In genomic region chr16:44331671-44331994, GRCm38 (mm10) we compare ENCODE assay signal across 8 mouse cellular contexts. TPM values are rescaled to one million over a fixed set of nuclear protein-coding genes. Genes with fewer than 3 reads are reported as not detected.
DNase-seq lines count a peak whose midpoint lies in the region; ATAC-seq and TF ChIP-seq lines count a peak whose summit lies in the region.

No protein-coding gene starts in this region.

- ATAC-seq in kidney, postnatal 0 days (replicated peaks; ENCODE audit: low FRiP score, low read depth): no peak
- ATAC-seq in hindbrain, embryonic 11.5 days (ENCODE audit: low FRiP score): peak; percentile 43; the same call in 1 of the 2 replicates
- no peak; the same call in 1 of the 2 replicates for ATAC-seq in midbrain, embryonic 12.5 days (ENCODE audit: low FRiP score, low read depth)

- 16% methylated on average over 6 of the region's 6 CpGs for WGBS in kidney, postnatal 0 days
- WGBS in embryonic facial prominence, embryonic 10.5 days: 11% methylated on average over 6 of the region's 6 CpGs
- WGBS in hindbrain, embryonic 11.5 days: 11% methylated on average over 6 of the region's 6 CpGs
- 14% methylated on average over 6 of the region's 6 CpGs for WGBS in midbrain, embryonic 12.5 days

- H3K4me2 ChIP-seq in kidney, postnatal 0 days (ENCODE audit: low read length): peak overlapping the region; percentile 100
- H3K4me2 ChIP-seq in hindbrain, embryonic 11.5 days (replicated peaks; ENCODE audit: low read depth, low read length): peak overlapping the region; percentile 93
- peak overlapping the region; percentile 99 for H3K4me2 ChIP-seq in midbrain, embryonic 12.5 days (replicated peaks)

- peaks cover 8% of the 10 kb centered on the region for H3K4me1 ChIP-seq in kidney, postnatal 0 days (replicated peaks; ENCODE audit: insufficient read depth, low read length)
- peaks cover 21% of the 10 kb centered on the region for H3K4me1 ChIP-seq in embryonic facial prominence, embryonic 10.5 days
- H3K4me1 ChIP-seq in hindbrain, embryonic 11.5 days (replicated peaks; ENCODE audit: control insufficient read depth, insufficient read depth, low read length): no peaks in the 10 kb centered on the region
- peaks cover 15% of the 10 kb centered on the region for H3K4me1 ChIP-seq in midbrain, embryonic 12.5 days

- 0 out of 2 replicates have a peak overlapping the region, but pooled peaks have one; percentile 62 for H3K9ac ChIP-seq in kidney, postnatal 0 days (ENCODE audit: low read depth, low read length)
- no peak overlapping the region for H3K9ac ChIP-seq in hindbrain, embryonic 11.5 days (ENCODE audit: low read depth, low read length)
- H3K9ac ChIP-seq in midbrain, embryonic 12.5 days (replicated peaks): peak overlapping the region; percentile 68

- no peak for TF ChIP-seq CTCF in kidney, postnatal 0 days (IDR thresholded peaks at IDR 0.05; ENCODE audit: low read depth)

- no peak overlapping the region for H3K27ac ChIP-seq in kidney, postnatal 0 days
- no peak overlapping the region; the same call in 1 of the 2 replicates for H3K27ac ChIP-seq in embryonic facial prominence, embryonic 10.5 days (replicated peaks)
- no peak overlapping the region for H3K27ac ChIP-seq in hindbrain, embryonic 11.5 days (ENCODE audit: low read depth, low read length)
- no peak overlapping the region for H3K27ac ChIP-seq in midbrain, embryonic 12.5 days (replicated peaks)

- H3K36me3 ChIP-seq in kidney, postnatal 0 days (ENCODE audit: insufficient read depth, low read length): no peaks in the 10 kb centered on the region
- H3K36me3 ChIP-seq in embryonic facial prominence, embryonic 10.5 days (replicated peaks): no peaks in the 10 kb centered on the region
- H3K36me3 ChIP-seq in hindbrain, embryonic 11.5 days (ENCODE audit: control insufficient read depth, insufficient read depth, low read length): no peaks in the 10 kb centered on the region
- no peaks in the 10 kb centered on the region for H3K36me3 ChIP-seq in midbrain, embryonic 12.5 days

- no peak for DNase-seq in kidney, postnatal 0 days (ENCODE audit: low spot score)
- DNase-seq in kidney, postnatal 14 days: no peak
- DNase-seq in embryonic facial prominence, embryonic 10.5 days (ENCODE audit: low spot score): no peak
- DNase-seq in hindbrain, embryonic 11.5 days (ENCODE audit: low spot score): no peak
- no peak for DNase-seq in gastrocnemius, postnatal 25 days
- DNase-seq in kidney, postnatal 36 days: no peak
- no peak for DNase-seq in urinary bladder, postnatal 14 days (ENCODE audit: low spot score)

- no peaks in the 10 kb centered on the region for H3K9me3 ChIP-seq in kidney, postnatal 0 days (replicated peaks; ENCODE audit: low read length)
- peaks cover 2% of the 10 kb centered on the region; the same call in 1 of the 2 replicates for H3K9me3 ChIP-seq in embryonic facial prominence, embryonic 10.5 days
- H3K9me3 ChIP-seq in hindbrain, embryonic 11.5 days (ENCODE audit: control insufficient read depth, low read length): no peaks in the 10 kb centered on the region
- H3K9me3 ChIP-seq in midbrain, embryonic 12.5 days: no peaks in the 10 kb centered on the region

- H3K4me3 ChIP-seq in kidney, postnatal 0 days (replicated peaks; ENCODE audit: low read depth, low read length): peak overlapping the region; percentile 55
- peak overlapping the region; percentile 79 for H3K4me3 ChIP-seq in embryonic facial prominence, embryonic 10.5 days
- peak overlapping the region; percentile 53 for H3K4me3 ChIP-seq in hindbrain, embryonic 11.5 days (ENCODE audit: low read depth, low read length)
- peak overlapping the region; percentile 61 for H3K4me3 ChIP-seq in midbrain, embryonic 12.5 days

- H3K27me3 ChIP-seq in kidney, postnatal 0 days (ENCODE audit: insufficient read depth, low read length): 0 out of 2 replicates have a peak, but pooled peaks cover 6% of the 10 kb centered on the region
- H3K27me3 ChIP-seq in embryonic facial prominence, embryonic 10.5 days (replicated peaks; ENCODE audit: low read depth, poor library complexity, severe bottlenecking): peaks cover 52% of the 10 kb centered on the region
- peaks cover 18% of the 10 kb centered on the region for H3K27me3 ChIP-seq in hindbrain, embryonic 11.5 days (ENCODE audit: control insufficient read depth, insufficient read depth, low read length)
- peaks cover 42% of the 10 kb centered on the region for H3K27me3 ChIP-seq in midbrain, embryonic 12.5 days

RNA-seq across cellular contexts. Expression of gene Sidt1, which starts 1.4 kb away (rescaled TPM):
- polyA plus RNA-seq in kidney, postnatal 0 days (2015; fragmentation: Nextera tagmentation; extraction: Ambion mirVana): 0.92 and 1.4 TPM in 2 replicates
- 0.21 and 0.29 TPM in 2 replicates for polyA plus RNA-seq in embryonic facial prominence, embryonic 10.5 days (2016; fragmentation: Nextera tagmentation; extraction: Ambion mirVana)
- 0.20 and 0.28 TPM in 2 replicates for polyA plus RNA-seq in hindbrain, embryonic 11.5 days (2014; fragmentation: Nextera tagmentation; extraction: Ambion mirVana)
- 0.98 and 1.1 TPM in 2 replicates for polyA plus RNA-seq in midbrain, embryonic 12.5 days (2016; fragmentation: Nextera tagmentation; extraction: Ambion mirVana)
- under 1 TPM; 0.18 to 0.40 TPM for total RNA-seq in gastrocnemius, postnatal 25 days (2021)

RNA-seq across cellular contexts. Expression of gene Spice1, which starts 15.3 kb away (rescaled TPM):
- 17.9 and 18.8 TPM in 2 replicates for polyA plus RNA-seq in kidney, postnatal 0 days (2015; fragmentation: Nextera tagmentation; extraction: Ambion mirVana)
- polyA plus RNA-seq in embryonic facial prominence, embryonic 10.5 days (2016; fragmentation: Nextera tagmentation; extraction: Ambion mirVana): 33.9 and 34.5 TPM in 2 replicates
- 27.2 and 30.1 TPM in 2 replicates for polyA plus RNA-seq in hindbrain, embryonic 11.5 days (2014; fragmentation: Nextera tagmentation; extraction: Ambion mirVana)
- polyA plus RNA-seq in midbrain, embryonic 12.5 days (2016; fragmentation: Nextera tagmentation; extraction: Ambion mirVana): 26.6 and 34.4 TPM in 2 replicates
- 1 to 10 TPM; 4.4 to 4.9 TPM for total RNA-seq in gastrocnemius, postnatal 25 days (2021)
